ENCODE assay signal across 9 mouse cellular contexts in genomic region chr13:119791580-119792135, GRCm38 (mm10). TPM values are rescaled to one million over a fixed set of nuclear protein-coding genes. Genes with fewer than 3 reads are reported as not detected.
DNase-seq lines count a peak whose midpoint lies in the region; ATAC-seq and TF ChIP-seq lines count a peak whose summit lies in the region.
"Had no signal": no experiment of that assay in that cellular context is flagged by ENCODE, and none has a peak within 500 bp of the region (broad histone marks: within the 10 kb centered on the region; RNA-seq: fewer than 3 reads in every experiment).

No protein-coding gene starts in this region.

- peak overlapping the region; percentile 87 for H3K4me3 ChIP-seq in heart, embryonic 10.5 days
- peak overlapping the region; percentile 93 for H3K4me3 ChIP-seq in hindbrain, embryonic 14.5 days (replicated peaks; ENCODE audit: low read length)
- peak overlapping the region; percentile 91 for H3K4me3 ChIP-seq in liver, embryonic 12.5 days
- H3K4me3 ChIP-seq in stomach, postnatal 0 days (ENCODE audit: low read depth, low read length) = peak overlapping the region; percentile 82

- ATAC-seq in hindbrain, embryonic 14.5 days (ENCODE audit: low FRiP score) = no peak
- ATAC-seq in liver, embryonic 12.5 days = no peak
- no peak for ATAC-seq in stomach, postnatal 0 days (ENCODE audit: low FRiP score, low TSS enrichment)

- no peaks in the 10 kb centered on the region for H3K27me3 ChIP-seq in heart, embryonic 10.5 days (ENCODE audit: insufficient read depth, poor library complexity, severe bottlenecking)
- H3K27me3 ChIP-seq in hindbrain, embryonic 14.5 days (ENCODE audit: control insufficient read depth, insufficient read depth, low read length) = no peaks in the 10 kb centered on the region
- no peaks in the 10 kb centered on the region for H3K27me3 ChIP-seq in liver, embryonic 12.5 days (replicated peaks)
- H3K27me3 ChIP-seq in stomach, postnatal 0 days (ENCODE audit: control insufficient read depth, insufficient read depth, low read length) = no peaks in the 10 kb centered on the region

- TF ChIP-seq CTCF in stomach, postnatal 0 days (IDR thresholded peaks at IDR 0.05; ENCODE audit: low read depth) = no peak

- 5% methylated on average over 18 of the region's 18 CpGs for WGBS in heart, embryonic 10.5 days
- WGBS in hindbrain, embryonic 14.5 days = 4% methylated on average over 18 of the region's 18 CpGs
- WGBS in liver, embryonic 12.5 days (ENCODE audit: insufficient replicate concordance) = 3% methylated on average over 18 of the region's 18 CpGs
- WGBS in stomach, postnatal 0 days = 3% methylated on average over 18 of the region's 18 CpGs

- peak overlapping the region; percentile 97 for H3K27ac ChIP-seq in heart, embryonic 10.5 days
- peak overlapping the region; percentile 98 for H3K27ac ChIP-seq in hindbrain, embryonic 14.5 days
- peak overlapping the region; percentile 89 for H3K27ac ChIP-seq in liver, embryonic 12.5 days
- peak overlapping the region; percentile 97 for H3K27ac ChIP-seq in stomach, postnatal 0 days (replicated peaks)

- H3K4me2 ChIP-seq in hindbrain, embryonic 14.5 days (replicated peaks) = peak overlapping the region; percentile 59
- H3K4me2 ChIP-seq in liver, embryonic 12.5 days = peak overlapping the region; percentile 92
- H3K4me2 ChIP-seq in stomach, postnatal 0 days (replicated peaks; ENCODE audit: low read depth) = peak overlapping the region; percentile 90

- DNase-seq in heart, embryonic 10.5 days (ENCODE audit: low spot score) = no peak
- DNase-seq in heart, adult 9 months (ENCODE audit: low spot score in 2 of 2) = no peak
- DNase-seq in embryo, embryonic 11.5 days (ENCODE audit: low read depth, low spot score) = peak; percentile 5
- peak; percentile 50 for DNase-seq in hindbrain, embryonic 14.5 days (ENCODE audit: low spot score)
- DNase-seq in stomach, postnatal 0 days (ENCODE audit: low spot score) = no peak
- DNase-seq in layer of hippocampus, adult 8-10 months (ENCODE audit: low spot score in 2 of 2) = no peak
- DNase-seq in thymus, postnatal 4 days = no peak

- peak overlapping the region; percentile 94 for H3K9ac ChIP-seq in hindbrain, embryonic 14.5 days
- H3K9ac ChIP-seq in liver, embryonic 12.5 days = peak overlapping the region; percentile 94
- peak overlapping the region; percentile 91 for H3K9ac ChIP-seq in stomach, postnatal 0 days (ENCODE audit: low read length)

- TF ChIP-seq EP300 in stomach, postnatal 0 days (optimal IDR thresholded peaks at IDR 0.05) = no peak

- peaks cover 21% of the 10 kb centered on the region for H3K36me3 ChIP-seq in heart, embryonic 10.5 days
- H3K36me3 ChIP-seq in hindbrain, embryonic 14.5 days (replicated peaks; ENCODE audit: control insufficient read depth, insufficient read depth) = peaks cover 28% of the 10 kb centered on the region
- peaks cover 23% of the 10 kb centered on the region for H3K36me3 ChIP-seq in liver, embryonic 12.5 days
- peaks cover 2% of the 10 kb centered on the region for H3K36me3 ChIP-seq in stomach, postnatal 0 days (ENCODE audit: control insufficient read depth, insufficient read depth, low read length)

- H3K4me1 ChIP-seq in heart, embryonic 10.5 days = peaks cover 7% of the 10 kb centered on the region; the same call in 1 of the 2 replicates
- H3K4me1 ChIP-seq in hindbrain, embryonic 14.5 days (replicated peaks; ENCODE audit: control insufficient read depth, insufficient read depth, low read length) = peaks cover 12% of the 10 kb centered on the region
- H3K4me1 ChIP-seq in liver, embryonic 12.5 days = peaks cover 38% of the 10 kb centered on the region
- peaks cover 6% of the 10 kb centered on the region; the same call in 1 of the 2 replicates for H3K4me1 ChIP-seq in stomach, postnatal 0 days (replicated peaks; ENCODE audit: control insufficient read depth, insufficient read depth)

- no peaks in the 10 kb centered on the region for H3K9me3 ChIP-seq in heart, embryonic 10.5 days
- no peaks in the 10 kb centered on the region for H3K9me3 ChIP-seq in hindbrain, embryonic 14.5 days (ENCODE audit: control insufficient read depth, low read length)
- no peaks in the 10 kb centered on the region for H3K9me3 ChIP-seq in liver, embryonic 12.5 days (replicated peaks)
- H3K9me3 ChIP-seq in stomach, postnatal 0 days (ENCODE audit: control insufficient read depth, low read length) = no peaks in the 10 kb centered on the region

RNA-seq across cellular contexts. Expression of gene Zfp131, which starts 1.0 kb away (rescaled TPM):
- 23.5 and 29.8 TPM in 2 replicates for polyA plus RNA-seq in heart, embryonic 10.5 days (2016; fragmentation: Nextera tagmentation; extraction: Ambion mirVana)
- 32.7 and 34.5 TPM in 2 replicates for polyA plus RNA-seq in hindbrain, embryonic 14.5 days (2014; fragmentation: Nextera tagmentation; extraction: Ambion mirVana)
- 25.5 and 28.4 TPM in 2 replicates for polyA plus RNA-seq in liver, embryonic 12.5 days (2016; fragmentation: Nextera tagmentation; extraction: Ambion mirVana)
- polyA plus RNA-seq in stomach, postnatal 0 days (2015; fragmentation: Nextera tagmentation; extraction: Ambion mirVana) = 18.2 and 18.3 TPM in 2 replicates
- total RNA-seq in layer of hippocampus, adult 8-10 months (2022) = 10 to 100 TPM; 39.9 to 44.0 (median 41.3) TPM

RNA-seq across cellular contexts. Expression of gene Nim1k, which starts 36.0 kb away (rescaled TPM):
- polyA plus RNA-seq in heart, embryonic 10.5 days (2016; fragmentation: Nextera tagmentation; extraction: Ambion mirVana) = 0.43 and 0.57 TPM in 2 replicates
- 5.4 and 6.4 TPM in 2 replicates for polyA plus RNA-seq in hindbrain, embryonic 14.5 days (2014; fragmentation: Nextera tagmentation; extraction: Ambion mirVana)
- 0.07 and 0.23 TPM in 2 replicates for polyA plus RNA-seq in liver, embryonic 12.5 days (2016; fragmentation: Nextera tagmentation; extraction: Ambion mirVana)
- 0.53 TPM in 2 replicates for polyA plus RNA-seq in stomach, postnatal 0 days (2015; fragmentation: Nextera tagmentation; extraction: Ambion mirVana)
- 10 to 100 TPM; 14.4 to 15.1 (median 14.7) TPM for total RNA-seq in layer of hippocampus, adult 8-10 months (2022)

RNA-seq across cellular contexts. Expression of gene AF067063, which starts 38.4 kb away (rescaled TPM):
- not detected in 2 replicates for polyA plus RNA-seq in heart, embryonic 10.5 days (2016; fragmentation: Nextera tagmentation; extraction: Ambion mirVana)
- not detected in 2 replicates for polyA plus RNA-seq in hindbrain, embryonic 14.5 days (2014; fragmentation: Nextera tagmentation; extraction: Ambion mirVana)
- polyA plus RNA-seq in liver, embryonic 12.5 days (2016; fragmentation: Nextera tagmentation; extraction: Ambion mirVana) = not detected in 2 replicates
- not detected in 2 replicates for polyA plus RNA-seq in stomach, postnatal 0 days (2015; fragmentation: Nextera tagmentation; extraction: Ambion mirVana)
- total RNA-seq in layer of hippocampus, adult 8-10 months (2022) = not detected
- total RNA-seq: neutrophil, adult 5-6 weeks had no signal

RNA-seq across cellular contexts. Expression of gene D13Ertd608e, which starts 44.1 kb away (rescaled TPM):
- not detected in 2 replicates for polyA plus RNA-seq in heart, embryonic 10.5 days (2016; fragmentation: Nextera tagmentation; extraction: Ambion mirVana)
- polyA plus RNA-seq in hindbrain, embryonic 14.5 days (2014; fragmentation: Nextera tagmentation; extraction: Ambion mirVana) = not detected in 2 replicates
- polyA plus RNA-seq in liver, embryonic 12.5 days (2016; fragmentation: Nextera tagmentation; extraction: Ambion mirVana) = not detected in 2 replicates
- not detected in 2 replicates for polyA plus RNA-seq in stomach, postnatal 0 days (2015; fragmentation: Nextera tagmentation; extraction: Ambion mirVana)
- total RNA-seq in layer of hippocampus, adult 8-10 months (2022) = not detected
- total RNA-seq: neutrophil, adult 5-6 weeks had no signal

Comparison
In these comparisons a context has a peak if more than half of its experiments do, and no peak if none do; other contexts are left out.
1. DNase-seq: peak in embryo, embryonic 11.5 days (single experiment) and hindbrain, embryonic 14.5 days (single experiment); none in heart, embryonic 10.5 days (single experiment), heart, adult 9 months (0 of 2), stomach, postnatal 0 days (single experiment), layer of hippocampus, adult 8-10 months (0 of 2) and thymus, postnatal 4 days (single experiment).
2. Peak in every context shown above with its lines, with median percentiles within 50 percentile points of each other: H3K27ac ChIP-seq, H3K4me3 ChIP-seq, H3K4me2 ChIP-seq and H3K9ac ChIP-seq.